Mouse (Mus musculus): ENCODE measurements around the gene Prkag2. TPM values are rescaled to one million over a fixed set of nuclear protein-coding genes. Genes with fewer than 3 reads are reported as not detected.

The Prkag2 gene
- polyA plus RNA-seq, 1 experiment from 2014 or later = 93.3 TPM

GRCm38 (mm10) chr5:25038827-25039226 lies 61.6 kb downstream of the Prkag2 start:
- Histone ChIP-seq H3K27me3 (no peaks in the 10 kb centered on the region), H3K4me2 (replicated peaks) (no peak overlapping the region), H3K9me3 (no peaks in the 10 kb centered on the region), H3K9ac (replicated peaks) (no peak overlapping the region), H3K36me3 (no peaks in the 10 kb centered on the region), H3K4me1 (no peaks in the 10 kb centered on the region), H3K27ac (replicated peaks) (no peak overlapping the region), H3K4me3 (no peak overlapping the region)
- ATAC-seq (replicated peaks) = no peak
- WGBS = 85% methylated on average over 2 of the region's 2 CpGs

GRCm38 (mm10) chr5:25035391-25035790 lies 65.1 kb downstream of the Prkag2 start:
- H3K36me3 ChIP-seq = no peaks in the 10 kb centered on the region
- no peak overlapping the region for H3K4me2 ChIP-seq (replicated peaks)
- WGBS = 94% methylated on average over 3 of the region's 3 CpGs
- no peak overlapping the region for H3K9ac ChIP-seq (replicated peaks)
- H3K4me3 ChIP-seq = no peak overlapping the region
- no peaks in the 10 kb centered on the region for H3K9me3 ChIP-seq
- H3K27me3 ChIP-seq = no peaks in the 10 kb centered on the region
- no peaks in the 10 kb centered on the region for H3K4me1 ChIP-seq
- no peak for ATAC-seq (replicated peaks)
- H3K27ac ChIP-seq (replicated peaks) = no peak overlapping the region

DNA sequence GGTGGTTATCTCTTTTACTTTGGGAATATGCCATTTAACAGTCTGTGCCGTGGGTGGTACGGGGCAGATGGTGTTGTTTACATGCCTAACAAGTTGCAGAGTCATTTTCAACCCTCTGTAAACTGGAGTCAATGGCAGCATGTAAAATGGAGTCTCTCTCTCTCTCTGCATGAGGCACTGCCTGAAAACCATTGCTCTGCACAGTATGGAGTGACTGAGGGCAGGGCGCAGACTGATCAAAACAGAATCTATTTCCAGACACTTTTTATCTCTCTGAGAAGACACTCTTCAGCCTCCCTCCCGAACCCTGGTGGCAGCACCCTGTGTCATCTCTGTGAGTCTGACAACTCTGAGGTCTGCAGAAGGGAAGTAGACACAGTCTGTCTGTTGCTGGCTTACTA lies 69.0 kb downstream of the Prkag2 start:
- no peaks in the 10 kb centered on the region for H3K27me3 ChIP-seq
- no peak overlapping the region for H3K4me2 ChIP-seq (replicated peaks)
- no peaks in the 10 kb centered on the region for H3K4me1 ChIP-seq
- H3K4me3 ChIP-seq = no peak overlapping the region
- no peaks in the 10 kb centered on the region for H3K36me3 ChIP-seq
- WGBS = 72% methylated on average over 4 of the region's 4 CpGs
- peak; percentile 55; the same call in 1 of the 2 replicates for ATAC-seq (replicated peaks)
- no peak overlapping the region for H3K27ac ChIP-seq (replicated peaks)
- H3K9me3 ChIP-seq = no peaks in the 10 kb centered on the region
- no peak overlapping the region for H3K9ac ChIP-seq (replicated peaks)

DNA sequence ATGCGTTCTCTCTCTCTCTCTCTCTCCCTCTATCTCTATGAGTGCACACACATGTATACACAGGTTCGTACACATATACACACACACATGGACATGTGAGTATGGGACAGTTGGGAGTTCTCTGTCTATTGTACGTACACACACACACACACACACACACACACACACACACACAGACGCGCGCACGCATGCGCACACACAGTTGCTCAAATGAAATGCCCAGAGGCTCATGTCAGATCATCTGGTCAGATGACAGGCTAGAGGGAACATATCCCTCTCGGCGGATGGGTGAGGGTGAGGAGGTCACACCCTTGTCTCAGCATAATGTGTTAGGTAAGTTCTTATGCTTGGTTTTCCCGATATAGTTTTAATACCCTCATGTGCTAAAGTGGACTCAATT lies 69.4 kb downstream of the Prkag2 start:
- WGBS = 93% methylated on average over 11 of the region's 11 CpGs
- ATAC-seq (replicated peaks) = no peak
- no peaks in the 10 kb centered on the region for H3K27me3 ChIP-seq
- no peaks in the 10 kb centered on the region for H3K36me3 ChIP-seq
- no peak overlapping the region for H3K4me3 ChIP-seq
- no peaks in the 10 kb centered on the region for H3K4me1 ChIP-seq
- H3K9me3 ChIP-seq = no peaks in the 10 kb centered on the region
- H3K27ac ChIP-seq (replicated peaks) = no peak overlapping the region
- H3K4me2 ChIP-seq (replicated peaks) = no peak overlapping the region
- H3K9ac ChIP-seq (replicated peaks) = no peak overlapping the region

DNA sequence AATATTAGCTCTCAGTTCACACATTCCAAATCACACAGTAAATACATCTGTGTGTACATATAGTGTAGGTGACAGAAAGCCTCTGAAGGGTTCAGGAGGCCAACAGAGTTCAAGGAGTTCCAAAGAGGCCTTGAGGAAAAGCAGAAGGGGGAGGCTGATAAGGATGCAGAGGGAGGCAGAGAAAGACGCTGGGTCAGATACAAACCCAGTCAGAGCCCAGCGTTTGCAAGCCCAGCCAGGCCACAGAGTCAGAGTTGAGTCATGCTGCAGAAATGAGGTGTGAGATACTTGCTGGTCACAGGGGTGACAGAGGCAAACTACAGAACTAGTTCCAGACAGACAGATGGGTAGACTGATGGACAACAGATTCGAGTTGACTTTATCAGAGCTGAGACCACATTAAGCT lies 70.2 kb downstream of the Prkag2 start:
- 79% methylated on average over 3 of the region's 3 CpGs for WGBS
- H3K9me3 ChIP-seq = no peaks in the 10 kb centered on the region
- no peaks in the 10 kb centered on the region for H3K27me3 ChIP-seq
- no peak overlapping the region for H3K4me3 ChIP-seq
- no peak for ATAC-seq (replicated peaks)
- no peaks in the 10 kb centered on the region for H3K4me1 ChIP-seq
- H3K9ac ChIP-seq (replicated peaks) = no peak overlapping the region
- no peak overlapping the region for H3K27ac ChIP-seq (replicated peaks)
- H3K4me2 ChIP-seq (replicated peaks) = no peak overlapping the region
- no peaks in the 10 kb centered on the region for H3K36me3 ChIP-seq

- H3K27me3 ChIP-seq = no peaks in the 10 kb centered on the region
- H3K4me3 ChIP-seq = no peak overlapping the region
- no peak for ATAC-seq (replicated peaks)
- no peaks in the 10 kb centered on the region for H3K36me3 ChIP-seq
- H3K27ac ChIP-seq (replicated peaks) = no peak overlapping the region
- H3K9ac ChIP-seq (replicated peaks) = no peak overlapping the region
- H3K4me2 ChIP-seq (replicated peaks) = no peak overlapping the region
- H3K4me1 ChIP-seq = no peaks in the 10 kb centered on the region
- H3K9me3 ChIP-seq = no peaks in the 10 kb centered on the region
- 70% methylated on average over 4 of the region's 4 CpGs for WGBS
These were observed 72.8 kb downstream of the Prkag2 start for GRCm38 (mm10) chr5:25027673-25028072.

- no peaks in the 10 kb centered on the region for H3K27me3 ChIP-seq
- WGBS = 77% methylated on average over 12 of the region's 12 CpGs
- ATAC-seq (replicated peaks) = no peak
- no peak overlapping the region for H3K9ac ChIP-seq (replicated peaks)
- H3K4me2 ChIP-seq (replicated peaks) = no peak overlapping the region
- no peak overlapping the region for H3K27ac ChIP-seq (replicated peaks)
- no peaks in the 10 kb centered on the region for H3K9me3 ChIP-seq
- no peaks in the 10 kb centered on the region for H3K4me1 ChIP-seq
- no peaks in the 10 kb centered on the region for H3K36me3 ChIP-seq
- H3K4me3 ChIP-seq = no peak overlapping the region
These were observed 75.0 kb downstream of the Prkag2 start for GRCm38 (mm10) chr5:25025309-25026019.

GRCm38 (mm10) chr5:25022904-25023303 lies 77.5 kb downstream of the Prkag2 start:
- H3K4me3 ChIP-seq = no peak overlapping the region
- H3K9me3 ChIP-seq = no peaks in the 10 kb centered on the region
- no peak for ATAC-seq (replicated peaks)
- WGBS = 53% methylated on average over 4 of the region's 4 CpGs
- H3K9ac ChIP-seq (replicated peaks) = no peak overlapping the region
- H3K36me3 ChIP-seq = no peaks in the 10 kb centered on the region
- H3K27me3 ChIP-seq = no peaks in the 10 kb centered on the region
- no peaks in the 10 kb centered on the region for H3K4me1 ChIP-seq
- no peak overlapping the region for H3K27ac ChIP-seq (replicated peaks)
- H3K4me2 ChIP-seq (replicated peaks) = no peak overlapping the region

- 84% methylated on average over 6 of the region's 6 CpGs for WGBS
- Histone ChIP-seq H3K27me3 (no peaks in the 10 kb centered on the region), H3K4me3 (no peak overlapping the region), H3K36me3 (no peaks in the 10 kb centered on the region), H3K9ac (replicated peaks) (no peak overlapping the region), H3K27ac (replicated peaks) (no peak overlapping the region), H3K4me2 (replicated peaks) (no peak overlapping the region), H3K9me3 (no peaks in the 10 kb centered on the region), H3K4me1 (no peaks in the 10 kb centered on the region)
- no peak for ATAC-seq (replicated peaks)
These were observed 81.2 kb downstream of the Prkag2 start for GRCm38 (mm10) chr5:25019221-25019620.

GRCm38 (mm10) chr5:25012134-25012533 lies 88.3 kb downstream of the Prkag2 start:
- no peaks in the 10 kb centered on the region for H3K27me3 ChIP-seq

DNA sequence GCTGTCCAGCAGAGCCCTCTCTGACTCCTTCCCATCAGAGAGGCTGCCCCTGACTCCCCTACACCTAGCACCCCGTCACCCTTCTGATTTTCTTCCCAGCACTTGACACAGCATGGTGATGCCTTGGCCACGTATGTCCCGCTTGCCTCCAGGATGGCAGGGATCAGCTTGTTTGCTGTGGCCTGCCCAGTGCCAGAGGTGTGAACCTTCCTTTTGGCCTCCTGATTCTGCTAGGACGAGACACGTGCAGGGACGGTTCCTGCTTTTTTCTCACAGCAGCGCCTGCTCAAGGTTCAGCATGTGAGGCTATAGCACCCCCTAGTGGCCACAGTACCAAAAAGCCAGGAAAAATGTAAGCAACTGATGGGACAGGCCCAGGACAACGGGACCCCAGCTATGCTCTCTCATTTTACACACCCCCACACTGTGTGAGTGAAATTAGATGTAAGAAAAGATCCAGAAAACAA lies 89.4 kb downstream of the Prkag2 start:
- H3K4me1 ChIP-seq = peaks cover 24% of the 10 kb centered on the region
- no peak overlapping the region for H3K27ac ChIP-seq (replicated peaks)
- ATAC-seq (replicated peaks) = peak; percentile 59
- peak overlapping the region; percentile 29 for H3K4me2 ChIP-seq (replicated peaks)
- H3K27me3 ChIP-seq = no peaks in the 10 kb centered on the region
- H3K36me3 ChIP-seq = no peaks in the 10 kb centered on the region
- 11% methylated on average over 8 of the region's 8 CpGs for WGBS
- no peak overlapping the region for H3K9ac ChIP-seq (replicated peaks)
- H3K9me3 ChIP-seq = no peaks in the 10 kb centered on the region
- no peak overlapping the region for H3K4me3 ChIP-seq

More at GRCm38 (mm10) chr5:25012134-25012533, 88.3 kb downstream of the Prkag2 start:
- H3K27ac ChIP-seq (replicated peaks) = no peak overlapping the region
- no peak for ATAC-seq (replicated peaks)
- H3K9ac ChIP-seq (replicated peaks) = no peak overlapping the region
- WGBS = 86% methylated on average over 4 of the region's 4 CpGs
- no peaks in the 10 kb centered on the region for H3K36me3 ChIP-seq
- H3K4me1 ChIP-seq = peaks cover 21% of the 10 kb centered on the region
- no peak overlapping the region for H3K4me3 ChIP-seq
- H3K4me2 ChIP-seq (replicated peaks) = no peak overlapping the region
- H3K9me3 ChIP-seq = no peaks in the 10 kb centered on the region

GRCm38 (mm10) chr5:25010438-25010892 lies 90.0 kb downstream of the Prkag2 start:
- no peak overlapping the region for H3K27ac ChIP-seq (replicated peaks)
- 1% methylated on average over 9 of the region's 9 CpGs for WGBS
- ATAC-seq (replicated peaks) = peak; percentile 82

GRCm38 (mm10) chr5:25009770-25010169 lies 90.7 kb downstream of the Prkag2 start:
- Histone ChIP-seq H3K9ac (replicated peaks) (no peak overlapping the region), H3K4me1 (peaks cover 24% of the 10 kb centered on the region), H3K27me3 (no peaks in the 10 kb centered on the region), H3K9me3 (no peaks in the 10 kb centered on the region), H3K4me2 (replicated peaks) (no peak overlapping the region), H3K4me3 (no peak overlapping the region), H3K36me3 (no peaks in the 10 kb centered on the region), H3K27ac (replicated peaks) (no peak overlapping the region)
- WGBS = 33% methylated on average over 3 of the region's 3 CpGs
- no peak for ATAC-seq (replicated peaks)

More at GRCm38 (mm10) chr5:25010438-25010892, 90.0 kb downstream of the Prkag2 start:
- Histone ChIP-seq H3K27me3 (no peaks in the 10 kb centered on the region), H3K4me1 (peaks cover 24% of the 10 kb centered on the region), H3K36me3 (no peaks in the 10 kb centered on the region), H3K4me3 (no peak overlapping the region), H3K9me3 (no peaks in the 10 kb centered on the region), H3K4me2 (replicated peaks) (peak overlapping the region; percentile 29), H3K9ac (replicated peaks) (no peak overlapping the region)
